Mouse (Mus musculus) adrenal gland, postnatal 25 days (tissue): ENCODE results near the gene Tnnc2. TPM values are rescaled to one million over a fixed set of nuclear protein-coding genes. Genes with fewer than 3 reads are reported as not detected.

ENCODE experiments used
- DNase-seq: peaks from one replicate; pipeline ENCODE4 v3.0.0; 2021; ENCODE audit warnings: mixed read lengths
- total RNA-seq: library from RNA; stranded (reverse); gene quantifications from 2 replicates; pipeline ENCODE4 v1.2.3, GENCODE M21; 2021

Tnnc2 gene
- total RNA-seq, 1 experiment from 2014 or later = not detected

DNA sequence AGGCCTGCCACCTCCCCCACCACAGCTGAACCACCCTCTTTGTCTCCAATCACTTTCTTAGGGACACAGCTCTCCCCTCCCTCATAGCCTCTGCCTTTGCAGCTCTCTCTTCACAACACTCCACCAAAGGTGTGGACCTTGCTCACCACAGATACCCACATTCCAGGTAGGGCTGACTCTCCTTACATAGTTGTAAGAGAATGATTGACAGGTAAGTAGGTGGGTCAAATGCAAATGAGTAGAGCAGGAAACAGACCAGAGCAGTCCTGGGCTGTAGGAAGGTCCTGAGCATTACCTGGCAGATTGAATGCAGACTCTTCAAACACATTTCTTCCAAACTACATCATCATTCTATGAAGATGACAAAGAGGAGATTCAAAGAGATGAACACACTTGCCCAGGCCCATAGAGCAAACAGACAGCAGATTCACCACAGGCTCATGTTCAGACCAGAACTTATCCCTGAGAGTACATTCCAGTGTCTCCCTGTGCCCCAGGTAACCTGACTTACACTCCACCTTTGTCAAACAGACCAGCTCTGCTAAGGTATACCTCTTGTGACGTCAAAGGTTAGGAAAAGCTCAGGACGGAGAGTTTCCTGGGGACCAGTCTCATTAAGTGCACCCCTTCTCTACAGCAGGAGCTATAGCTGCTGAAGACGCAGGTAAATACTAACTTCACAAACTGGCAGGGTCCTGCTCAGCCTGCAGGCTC, 42.2 kb downstream of the Tnnc2 start:
- no peak for DNase-seq

DNA sequence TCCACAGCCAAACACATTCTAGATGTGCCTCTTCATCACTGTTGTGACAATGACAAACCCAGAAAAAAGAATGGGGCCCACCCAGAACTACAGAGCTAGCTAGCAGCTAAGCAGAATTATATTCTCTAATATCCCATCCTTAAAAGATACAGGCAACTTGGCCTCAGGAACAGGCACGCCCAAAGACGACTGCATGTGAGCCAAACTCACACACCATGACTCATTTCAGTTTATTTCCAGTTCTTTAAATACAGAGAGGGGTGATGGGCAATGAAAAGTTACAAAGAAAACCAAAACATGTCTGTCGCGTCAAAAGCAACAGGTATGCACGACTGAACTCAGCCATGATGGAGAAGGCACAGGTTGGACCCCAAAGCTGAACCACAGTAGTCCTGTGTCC, 44.3 kb downstream of the Tnnc2 start:
- DNase-seq = no peak

DNA sequence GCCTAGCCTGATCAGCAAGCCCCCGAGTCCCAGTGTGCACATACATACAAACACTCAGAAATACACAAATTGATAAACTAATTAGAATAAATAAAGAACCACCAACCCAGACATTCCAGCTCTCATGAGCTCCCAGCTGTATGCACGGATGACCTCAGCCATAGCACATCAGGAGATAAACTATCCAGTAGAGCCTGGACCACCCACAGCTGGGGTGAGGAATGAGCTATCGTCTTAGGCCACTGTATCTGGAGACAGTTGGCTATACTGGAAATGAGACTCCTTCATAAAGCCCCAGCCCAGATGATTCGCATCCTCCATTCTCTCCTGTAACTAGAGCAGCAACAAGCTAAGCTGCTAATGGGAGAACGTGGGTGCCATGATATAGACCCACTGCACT, 44.9 kb downstream of the Tnnc2 start:
- no peak for DNase-seq

DNA sequence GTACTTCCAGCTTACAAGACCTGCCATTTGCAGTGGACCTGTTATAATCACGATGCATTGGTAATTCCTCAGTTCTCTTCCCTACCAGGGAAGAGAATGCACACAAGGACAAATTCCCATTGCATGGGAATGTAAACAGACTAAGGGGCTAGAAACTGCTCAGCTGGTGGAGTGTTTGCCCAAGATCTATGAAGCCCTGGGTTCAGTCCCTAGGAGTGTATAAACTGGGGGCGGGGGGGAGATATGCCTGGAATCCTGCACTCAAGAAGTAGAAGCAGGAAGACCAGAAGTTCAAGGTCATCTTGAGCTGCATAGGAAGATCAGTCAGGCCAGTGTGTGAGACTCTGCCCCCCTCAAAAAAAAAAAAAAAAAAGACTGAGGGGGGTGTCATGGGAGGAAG, 46.5 kb downstream of the Tnnc2 start:
- no peak for DNase-seq

DNA sequence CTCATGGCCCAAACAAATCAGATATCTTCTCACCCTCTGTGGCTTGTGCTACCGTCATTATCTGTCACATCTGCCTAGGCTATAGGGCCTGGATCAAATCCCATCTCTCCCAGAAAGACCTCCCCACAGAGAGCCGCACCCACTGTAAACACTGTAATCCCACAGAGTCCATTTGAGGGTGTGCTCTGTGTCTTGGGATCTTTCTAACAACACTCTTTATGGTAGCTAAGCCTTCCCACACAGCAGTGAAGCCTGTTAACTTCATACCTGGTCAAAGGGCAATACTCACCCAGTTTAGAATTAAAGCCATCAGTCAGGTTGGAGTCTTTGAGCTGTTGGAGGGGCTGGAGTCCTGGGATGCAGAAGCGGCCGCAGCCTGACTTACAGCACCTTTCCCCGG, 48.0 kb downstream of the Tnnc2 start:
- no peak for DNase-seq

Other genes with a start within 250 kb of the Tnnc2 start
- not detected in 2 replicates for gene Wfdc2, start 217.6 kb downstream of the Tnnc2 start, total RNA-seq
- gene Spint3, start 206.5 kb downstream of the Tnnc2 start, total RNA-seq = not detected in 2 replicates
- 0.58 TPM in 1 of 2 replicates, not detected in the other for gene Wfdc6a, start 194.5 kb downstream of the Tnnc2 start, total RNA-seq
- gene Eppin, start 186.4 kb downstream of the Tnnc2 start, total RNA-seq = not detected in 2 replicates
- not detected in 2 replicates for gene Wfdc6b, start 166.4 kb downstream of the Tnnc2 start, total RNA-seq
- not detected in 2 replicates for gene Wfdc8, start 166.3 kb downstream of the Tnnc2 start, total RNA-seq
- not detected in 2 replicates for gene Wfdc16, start 141.2 kb downstream of the Tnnc2 start, total RNA-seq
- not detected in 2 replicates for gene Wfdc10, start 123.9 kb downstream of the Tnnc2 start, total RNA-seq
- gene Wfdc9, start 123.4 kb downstream of the Tnnc2 start, total RNA-seq = not detected in 2 replicates
- gene Wfdc11, start 105.9 kb downstream of the Tnnc2 start, total RNA-seq = not detected in 2 replicates
- not detected in 2 replicates for gene Wfdc13, start 94.9 kb downstream of the Tnnc2 start, total RNA-seq
- not detected in 2 replicates for gene Spint4, start 81.5 kb downstream of the Tnnc2 start, total RNA-seq
- not detected in 2 replicates for gene Spint5, start 64.7 kb downstream of the Tnnc2 start, total RNA-seq
- gene Wfdc3, start 34.0 kb downstream of the Tnnc2 start, total RNA-seq = 0.39 and 0.57 TPM in 2 replicates
- gene Dnttip1, start 34.0 kb downstream of the Tnnc2 start, total RNA-seq = 43.5 and 45.3 TPM in 2 replicates
- gene Ube2c, start 10.1 kb downstream of the Tnnc2 start, total RNA-seq = 9.9 and 14.1 TPM in 2 replicates
- 36.6 and 50.0 TPM in 2 replicates for gene Snx21, start 5.9 kb upstream of the Tnnc2 start, total RNA-seq
- 28.9 and 36.0 TPM in 2 replicates for gene Acot8, start 24.9 kb upstream of the Tnnc2 start, total RNA-seq
- 4.3 and 5.5 TPM in 2 replicates for gene Zswim3, start 25.1 kb upstream of the Tnnc2 start, total RNA-seq
- 11.9 and 14.2 TPM in 2 replicates for gene Zswim1, start 42.7 kb upstream of the Tnnc2 start, total RNA-seq
- not detected in 2 replicates for gene Spata25, start 48.6 kb upstream of the Tnnc2 start, total RNA-seq
- 108 and 121 TPM in 2 replicates for gene Ctsa, start 52.9 kb upstream of the Tnnc2 start, total RNA-seq
- 1.3 and 2.2 TPM in 2 replicates for gene Neurl2, start 53.5 kb upstream of the Tnnc2 start, total RNA-seq
- gene Pltp, start 77.7 kb upstream of the Tnnc2 start, total RNA-seq = 12.7 and 16.2 TPM in 2 replicates
- 46.6 and 60.9 TPM in 2 replicates for gene Pcif1, start 99.3 kb upstream of the Tnnc2 start, total RNA-seq
- gene Zfp335, start 131.8 kb upstream of the Tnnc2 start, total RNA-seq = 21.2 and 23.9 TPM in 2 replicates
- gene Mmp9, start 160.8 kb upstream of the Tnnc2 start, total RNA-seq = 0.33 and 0.43 TPM in 2 replicates
- 7.2 and 10.6 TPM in 2 replicates for gene Slc12a5, start 180.8 kb upstream of the Tnnc2 start, total RNA-seq